Comparison of ENCODE assay signal across 20 mouse cellular contexts in genomic region chr15:4387774-4388173, GRCm38 (mm10). TPM values are rescaled to one million over a fixed set of nuclear protein-coding genes. Genes with fewer than 3 reads are reported as not detected.
"Had no signal": no experiment of that assay in that cellular context is flagged by ENCODE, and none has a peak within 500 bp of the region (broad histone marks: within the 10 kb centered on the region; RNA-seq: fewer than 3 reads in every experiment).

No protein-coding gene starts in this region.

- H3K9ac ChIP-seq: neural tube, embryonic 13.5 days; neural tube, embryonic 15.5 days; stomach, embryonic 15.5 days had no signal

- H3K36me3 ChIP-seq: neural tube, embryonic 13.5 days; neural tube, embryonic 15.5 days; stomach, embryonic 15.5 days had no signal

- H3K27me3 ChIP-seq: neural tube, embryonic 13.5 days; neural tube, embryonic 15.5 days; stomach, embryonic 15.5 days had no signal

- DNase-seq: retina, postnatal 1 day; right cerebral cortex, adult 18-20 months; right cerebral cortex, postnatal 14 days; right cerebral cortex, postnatal 25 days; right cerebral cortex, postnatal 4 days; spleen, adult 18-20 months; thymus, adult 18-20 months; thymus, adult 2 months; thymus, postnatal 14 days; thymus, postnatal 25 days; thymus, postnatal 36 days; thymus, postnatal 4 days had no signal

- H3K4me2 ChIP-seq: neural tube, embryonic 13.5 days; neural tube, embryonic 15.5 days; stomach, embryonic 15.5 days had no signal

- H3K4me3 ChIP-seq: neural tube, embryonic 13.5 days; neural tube, embryonic 15.5 days; stomach, embryonic 15.5 days had no signal

- H3K9me3 ChIP-seq: neural tube, embryonic 13.5 days; neural tube, embryonic 15.5 days; stomach, embryonic 15.5 days had no signal

- H3K27ac ChIP-seq: neural tube, embryonic 13.5 days; neural tube, embryonic 15.5 days; stomach, embryonic 15.5 days; stomach, postnatal 0 days had no signal

- H3K4me1 ChIP-seq: neural tube, embryonic 13.5 days; neural tube, embryonic 15.5 days; stomach, embryonic 15.5 days had no signal

RNA-seq across cellular contexts. Expression of gene Plcxd3, which starts 12.5 kb away (rescaled TPM):
- total RNA-seq: neutrophil, adult 5-6 weeks had no signal
- polyA plus RNA-seq: spleen, adult 2 months; testis, adult 2 months; thymus, adult 2 months; thymus, postnatal 0 days had no signal
